Mouse (Mus musculus) spleen, adult 2 months (tissue): Measurements from ENCODE around the gene Hdac9.

ENCODE experiments used
- CTCF ChIP-seq: fragments of 200-500 bp; IDR thresholded peaks from 2 replicates; pipeline ENCODE4 v1.5.1; 2011; ENCODE audit warnings: mild to moderate bottlenecking, inconsistent platforms; ENCODE audit not compliant: insufficient read depth, insufficient read length, insufficient replicate concordance; ENCODE audit errors: extremely low read depth
- POLR2A ChIP-seq: fragments of 200-500 bp; IDR thresholded peaks from 2 replicates; pipeline ENCODE4 v1.6.1; 2011; ENCODE audit warnings: low read depth, low read length, inconsistent platforms

DNA sequence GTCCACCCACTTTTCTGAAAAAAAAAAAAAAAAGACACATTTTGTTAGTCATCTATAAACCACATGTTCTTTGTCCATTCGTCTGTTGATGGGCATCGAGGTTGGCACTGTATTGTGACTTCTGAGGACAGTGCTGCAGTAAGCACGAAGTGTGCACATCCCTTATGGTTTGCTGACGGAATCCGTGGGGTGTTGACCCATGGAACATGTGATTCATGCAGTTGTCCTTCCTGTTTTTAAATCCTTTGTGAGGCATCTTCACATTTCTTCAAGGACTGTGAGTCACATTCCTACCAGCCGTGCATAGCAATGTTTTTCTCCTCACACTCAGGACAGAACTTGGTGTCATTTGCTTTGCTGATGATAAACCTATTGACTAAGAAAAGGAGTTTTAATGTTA, 875.9 kb downstream of the Hdac9 start:
- no peak for TF ChIP-seq CTCF
- TF ChIP-seq POLR2A, result no peak
